Mouse (Mus musculus): ENCODE data around the gene S100a3. TPM values are rescaled to one million over a fixed set of nuclear protein-coding genes. Genes with fewer than 3 reads are reported as not detected.

S100a3 gene
- polyA plus RNA-seq, 1 experiment from 2014 or later: 0.39 TPM

DNA sequence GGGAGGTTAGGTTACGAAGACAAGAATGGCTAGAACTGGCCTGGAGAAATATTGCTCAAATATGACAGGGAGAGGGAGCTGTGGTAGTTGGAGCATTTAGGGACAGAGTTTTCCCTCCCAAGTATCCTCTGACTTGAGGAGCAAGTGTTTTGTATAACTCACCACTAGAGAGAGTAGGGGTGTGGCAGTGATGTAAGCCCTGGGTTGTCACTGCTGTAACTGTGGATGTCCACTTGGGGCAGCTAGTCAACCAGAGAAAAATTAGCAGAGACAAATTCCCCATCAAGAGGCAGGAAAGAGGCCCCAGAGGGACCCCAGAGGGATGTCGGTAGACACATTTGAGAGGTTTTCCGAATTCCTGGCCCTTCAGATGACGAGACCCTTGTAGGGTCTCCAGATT lies 35.0 kb upstream of the S100a3 start:
- H3K4me1 ChIP-seq (replicated peaks; ENCODE audit: control insufficient read depth, insufficient read depth, low read length): no peaks in the 10 kb centered on the region
- no peaks in the 10 kb centered on the region for H3K27me3 ChIP-seq (replicated peaks; ENCODE audit: control insufficient read depth, insufficient read depth, low read length)
- H3K4me3 ChIP-seq (ENCODE audit: low read depth, low read length): no peak overlapping the region
- no peak overlapping the region for H3K27ac ChIP-seq (ENCODE audit: low read depth)
- ATAC-seq (replicated peaks; ENCODE audit: low FRiP score, low TSS enrichment, low read depth): no peak
- no peaks in the 10 kb centered on the region for H3K9me3 ChIP-seq (ENCODE audit: control insufficient read depth, low read length)
- H3K36me3 ChIP-seq (ENCODE audit: control insufficient read depth, insufficient read depth, low read length): no peaks in the 10 kb centered on the region
- no peak overlapping the region for H3K4me2 ChIP-seq (ENCODE audit: low read length)
- no peak for DNase-seq (ENCODE audit: low spot score)
- no peak overlapping the region for H3K9ac ChIP-seq (ENCODE audit: low read length)
- 56% methylated on average over 4 of the region's 4 CpGs for WGBS

DNA sequence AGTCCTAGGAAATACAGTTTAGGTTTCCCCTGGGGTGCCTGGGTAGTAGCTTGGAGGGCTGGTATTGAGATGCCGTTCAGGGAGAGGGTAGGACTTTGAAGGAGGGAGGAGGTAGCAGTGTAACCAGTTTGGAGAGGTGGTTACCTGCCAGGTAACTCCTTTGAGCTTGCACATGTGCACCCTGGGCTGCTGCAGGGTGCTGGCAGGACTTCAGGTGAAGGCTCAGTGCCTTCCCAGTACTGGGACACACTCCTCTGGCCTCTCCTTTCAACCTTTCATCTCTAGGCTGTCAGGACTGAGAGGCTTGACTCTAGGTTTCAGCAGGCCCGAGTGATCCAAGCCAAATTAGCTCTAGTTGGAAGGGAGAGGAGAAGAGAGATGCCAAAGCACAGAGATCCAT lies 34.3 kb upstream of the S100a3 start:
- WGBS: 80% methylated on average over 2 of the region's 2 CpGs
- no peak for DNase-seq (ENCODE audit: low spot score)
- no peaks in the 10 kb centered on the region for H3K4me1 ChIP-seq (replicated peaks; ENCODE audit: control insufficient read depth, insufficient read depth, low read length)
- no peak overlapping the region for H3K4me3 ChIP-seq (ENCODE audit: low read depth, low read length)
- H3K9me3 ChIP-seq (ENCODE audit: control insufficient read depth, low read length): no peaks in the 10 kb centered on the region
- H3K27ac ChIP-seq (ENCODE audit: low read depth): no peak overlapping the region
- ATAC-seq (replicated peaks; ENCODE audit: low FRiP score, low TSS enrichment, low read depth): peak; percentile 20; the same call in 1 of the 2 replicates
- no peak overlapping the region for H3K9ac ChIP-seq (ENCODE audit: low read length)
- H3K27me3 ChIP-seq (replicated peaks; ENCODE audit: control insufficient read depth, insufficient read depth, low read length): no peaks in the 10 kb centered on the region
- no peak overlapping the region for H3K4me2 ChIP-seq (ENCODE audit: low read length)
- no peaks in the 10 kb centered on the region for H3K36me3 ChIP-seq (ENCODE audit: control insufficient read depth, insufficient read depth, low read length)

DNA sequence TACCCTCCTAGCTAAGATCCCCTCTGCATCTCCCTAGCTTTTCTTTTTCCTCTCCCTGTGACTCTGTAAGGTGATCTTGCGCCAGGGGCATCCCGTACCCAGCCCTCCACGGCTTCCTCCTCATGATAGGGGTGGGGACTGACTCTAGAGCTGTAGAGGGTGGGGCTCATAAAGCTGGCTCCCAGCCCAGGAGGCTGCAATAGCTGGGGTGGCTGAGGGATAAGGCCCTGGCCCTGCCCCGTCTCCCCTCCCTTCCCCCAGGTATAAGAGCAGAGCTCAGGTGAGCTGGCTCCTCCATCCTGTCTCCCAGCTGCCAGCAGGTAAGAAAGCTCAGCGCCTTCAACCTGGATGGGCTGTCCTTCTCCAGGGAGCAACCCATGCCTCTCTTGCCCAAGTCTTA lies 33.8 kb upstream of the S100a3 start, which contains the start of gene S100a14:
Gene S100a14, plus strand, starts transcription at position 277 of the 400 bp plus-strand sequence.
- DNase-seq (ENCODE audit: low spot score) (no peak), ATAC-seq (replicated peaks; ENCODE audit: low FRiP score, low TSS enrichment, low read depth) (peak; percentile 87)
- H3K36me3 ChIP-seq (ENCODE audit: control insufficient read depth, insufficient read depth, low read length): no peaks in the 10 kb centered on the region
- H3K4me1 ChIP-seq (replicated peaks; ENCODE audit: control insufficient read depth, insufficient read depth, low read length): no peaks in the 10 kb centered on the region
- H3K9ac ChIP-seq (ENCODE audit: low read length): no peak within 1 kb of the TSS
- no peak within 1 kb of the TSS for H3K4me3 ChIP-seq (ENCODE audit: low read depth, low read length)
- WGBS: 59% methylated on average over 5 of the region's 5 CpGs
- H3K27ac ChIP-seq (ENCODE audit: low read depth): no peak within 1 kb of the TSS
- H3K9me3 ChIP-seq (ENCODE audit: control insufficient read depth, low read length): no peaks in the 10 kb centered on the region
- H3K4me2 ChIP-seq (ENCODE audit: low read length): no peak within 1 kb of the TSS
- H3K27me3 ChIP-seq (replicated peaks; ENCODE audit: control insufficient read depth, insufficient read depth, low read length): no peaks in the 10 kb centered on the region

DNA sequence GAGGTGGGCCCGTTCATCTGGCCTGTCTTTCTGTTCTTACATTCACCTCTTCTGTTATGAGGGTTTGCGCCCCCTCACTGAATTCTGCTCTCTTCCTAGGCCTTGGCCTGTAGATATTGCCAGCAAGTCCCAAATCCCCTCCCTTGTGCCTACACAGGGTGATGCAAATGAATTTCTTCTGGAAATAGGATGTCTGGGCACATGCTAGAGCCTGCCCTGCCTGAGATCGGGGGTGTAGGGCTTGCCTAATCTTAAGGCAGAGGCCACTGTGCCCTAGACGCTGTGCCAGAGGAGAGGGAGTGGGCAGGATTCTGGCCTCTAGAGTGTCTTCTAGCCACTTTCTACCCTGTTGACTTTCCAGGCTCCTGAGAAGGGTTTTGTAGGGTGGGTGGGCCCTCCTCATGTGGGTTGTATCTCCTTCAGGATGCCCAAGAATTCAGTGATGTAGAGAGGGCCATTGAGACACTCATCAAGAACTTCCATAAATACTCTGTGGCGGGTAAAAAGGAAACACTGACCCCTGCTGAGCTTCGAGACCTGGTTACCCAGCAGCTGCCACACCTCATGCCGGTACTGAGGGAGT lies 33.0 kb upstream of the S100a3 start:
- Histone ChIP-seq H3K4me3 (ENCODE audit: low read depth, low read length) (no peak overlapping the region), H3K36me3 (ENCODE audit: control insufficient read depth, insufficient read depth, low read length) (no peaks in the 10 kb centered on the region), H3K27ac (ENCODE audit: low read depth) (no peak overlapping the region), H3K4me2 (ENCODE audit: low read length) (no peak overlapping the region), H3K4me1 (replicated peaks; ENCODE audit: control insufficient read depth, insufficient read depth, low read length) (no peaks in the 10 kb centered on the region), H3K9me3 (ENCODE audit: control insufficient read depth, low read length) (no peaks in the 10 kb centered on the region), H3K9ac (ENCODE audit: low read length) (no peak overlapping the region), H3K27me3 (replicated peaks; ENCODE audit: control insufficient read depth, insufficient read depth, low read length) (no peaks in the 10 kb centered on the region)
- WGBS: 80% methylated on average over 7 of the region's 7 CpGs
- no peak for ATAC-seq (replicated peaks; ENCODE audit: low FRiP score, low TSS enrichment, low read depth)
- DNase-seq (ENCODE audit: low spot score): no peak

DNA sequence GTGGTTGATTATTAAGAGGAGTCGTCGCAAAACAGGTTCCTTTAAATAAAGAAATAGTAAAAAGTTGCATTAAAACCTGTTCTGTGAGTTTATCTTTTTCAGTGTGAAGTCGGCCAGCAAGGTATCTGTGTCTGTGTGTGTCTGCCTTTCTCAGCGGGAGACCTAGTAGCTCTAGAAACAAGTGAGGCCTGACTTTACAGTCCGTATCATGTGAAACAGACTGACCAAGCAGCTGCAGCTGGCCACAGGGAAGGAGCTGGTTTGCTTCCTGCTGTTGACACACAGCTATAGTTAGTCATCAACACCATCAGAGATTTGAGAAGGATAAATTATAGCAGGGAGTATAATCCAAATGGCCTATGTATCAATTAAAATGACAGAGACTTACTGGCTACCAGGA lies 28.7 kb upstream of the S100a3 start:
- H3K4me1 ChIP-seq (replicated peaks; ENCODE audit: control insufficient read depth, insufficient read depth, low read length): no peaks in the 10 kb centered on the region
- no peaks in the 10 kb centered on the region for H3K9me3 ChIP-seq (ENCODE audit: control insufficient read depth, low read length)
- H3K4me3 ChIP-seq (ENCODE audit: low read depth, low read length): no peak overlapping the region
- WGBS: 67% methylated on average over 5 of the region's 5 CpGs
- no peaks in the 10 kb centered on the region for H3K27me3 ChIP-seq (replicated peaks; ENCODE audit: control insufficient read depth, insufficient read depth, low read length)
- no peak for ATAC-seq (replicated peaks; ENCODE audit: low FRiP score, low TSS enrichment, low read depth)
- H3K4me2 ChIP-seq (ENCODE audit: low read length): no peak overlapping the region
- no peak for DNase-seq (ENCODE audit: low spot score)
- no peak overlapping the region for H3K27ac ChIP-seq (ENCODE audit: low read depth)
- H3K9ac ChIP-seq (ENCODE audit: low read length): no peak overlapping the region
- no peaks in the 10 kb centered on the region for H3K36me3 ChIP-seq (ENCODE audit: control insufficient read depth, insufficient read depth, low read length)

DNA sequence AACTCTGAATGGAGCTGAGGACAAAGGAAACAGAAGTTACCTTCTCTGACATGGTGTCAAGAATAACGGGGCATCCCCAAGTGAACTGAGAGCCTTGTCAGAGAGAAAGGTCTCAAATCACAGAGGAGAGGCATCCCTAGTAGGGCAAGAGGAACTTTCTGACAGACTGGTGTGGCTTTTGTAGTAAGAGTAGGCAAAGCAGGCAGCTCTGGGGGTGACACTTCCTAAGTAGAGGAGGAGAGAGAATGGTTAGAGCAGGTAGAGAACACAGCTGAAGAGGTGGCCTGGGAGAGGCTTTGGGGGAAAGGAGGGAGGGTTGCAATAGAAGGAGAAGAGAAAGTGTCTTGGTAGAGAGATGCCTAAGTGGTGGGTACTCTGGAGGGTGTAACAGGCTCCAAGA lies 24.9 kb upstream of the S100a3 start:
- no peaks in the 10 kb centered on the region for H3K9me3 ChIP-seq (ENCODE audit: control insufficient read depth, low read length)
- no peak overlapping the region for H3K4me2 ChIP-seq (ENCODE audit: low read length)
- DNase-seq (ENCODE audit: low spot score): no peak
- H3K4me3 ChIP-seq (ENCODE audit: low read depth, low read length): no peak overlapping the region
- WGBS: 83% methylated on average over 1 of the region's 1 CpGs
- H3K36me3 ChIP-seq (ENCODE audit: control insufficient read depth, insufficient read depth, low read length): no peaks in the 10 kb centered on the region
- peaks cover 8% of the 10 kb centered on the region for H3K4me1 ChIP-seq (replicated peaks; ENCODE audit: control insufficient read depth, insufficient read depth, low read length)
- ATAC-seq (replicated peaks; ENCODE audit: low FRiP score, low TSS enrichment, low read depth): no peak
- no peaks in the 10 kb centered on the region for H3K27me3 ChIP-seq (replicated peaks; ENCODE audit: control insufficient read depth, insufficient read depth, low read length)
- H3K9ac ChIP-seq (ENCODE audit: low read length): no peak overlapping the region
- H3K27ac ChIP-seq (ENCODE audit: low read depth): no peak overlapping the region

DNA sequence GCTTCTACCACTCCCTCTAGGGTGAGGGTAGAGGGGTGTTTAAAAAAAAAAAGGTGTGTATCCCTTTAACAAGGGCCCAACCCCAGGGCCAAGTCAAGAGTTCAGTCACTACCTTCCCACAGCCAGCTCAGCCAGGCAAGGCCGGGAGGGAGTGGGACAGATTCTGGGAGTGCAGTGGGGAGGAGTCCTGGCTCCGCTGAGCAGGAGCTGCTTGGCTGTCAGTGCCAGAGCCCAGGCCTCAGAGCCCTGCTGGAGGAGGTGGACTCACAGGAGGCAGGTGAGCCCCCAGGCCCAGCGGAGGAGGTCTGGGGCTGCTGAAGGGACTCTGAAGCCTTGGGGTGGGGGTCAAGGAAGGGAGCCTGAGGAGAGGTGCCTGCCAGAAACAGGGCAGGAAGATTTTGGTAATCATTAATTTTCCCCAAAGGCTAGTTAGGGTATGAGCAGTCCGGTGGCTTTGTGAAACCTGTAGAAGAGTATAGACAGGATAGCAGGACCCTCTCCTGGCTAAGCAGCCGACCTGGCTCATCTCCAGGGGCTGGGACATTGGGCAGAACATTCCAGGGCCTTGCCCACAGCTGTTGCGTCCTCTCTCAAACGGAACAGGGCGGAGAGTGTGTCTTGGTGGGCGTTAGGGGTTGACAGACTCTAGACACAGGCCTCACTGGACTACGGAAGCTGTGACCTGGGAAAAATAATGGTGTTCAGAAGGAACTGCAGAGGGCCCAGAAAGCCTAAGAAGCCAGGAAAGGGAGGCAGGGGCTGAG lies 23.1 kb upstream of the S100a3 start, which contains the start of gene S100a16:
Gene S100a16, plus strand, starts transcription at position 114 of the 764 bp plus-strand sequence.
- DNase-seq (ENCODE audit: low spot score) (peak; percentile 70), ATAC-seq (replicated peaks; ENCODE audit: low FRiP score, low TSS enrichment, low read depth) (peak; percentile 85)
- H3K27me3 ChIP-seq (replicated peaks; ENCODE audit: control insufficient read depth, insufficient read depth, low read length): no peaks in the 10 kb centered on the region
- H3K9ac ChIP-seq (ENCODE audit: low read length): no peak within 1 kb of the TSS; the same call in none of the 2 replicates
- peak within 1 kb of the TSS; percentile 20 for H3K4me3 ChIP-seq (ENCODE audit: low read depth, low read length)
- H3K4me1 ChIP-seq (replicated peaks; ENCODE audit: control insufficient read depth, insufficient read depth, low read length): peaks cover 8% of the 10 kb centered on the region
- WGBS: 31% methylated on average over 10 of the region's 10 CpGs
- peak within 1 kb of the TSS; percentile 25; the same call in 1 of the 2 replicates for H3K27ac ChIP-seq (ENCODE audit: low read depth)
- peak within 1 kb of the TSS; percentile 39 for H3K4me2 ChIP-seq (ENCODE audit: low read length)
- H3K9me3 ChIP-seq (ENCODE audit: control insufficient read depth, low read length): no peaks in the 10 kb centered on the region
- no peaks in the 10 kb centered on the region for H3K36me3 ChIP-seq (ENCODE audit: control insufficient read depth, insufficient read depth, low read length)

DNA sequence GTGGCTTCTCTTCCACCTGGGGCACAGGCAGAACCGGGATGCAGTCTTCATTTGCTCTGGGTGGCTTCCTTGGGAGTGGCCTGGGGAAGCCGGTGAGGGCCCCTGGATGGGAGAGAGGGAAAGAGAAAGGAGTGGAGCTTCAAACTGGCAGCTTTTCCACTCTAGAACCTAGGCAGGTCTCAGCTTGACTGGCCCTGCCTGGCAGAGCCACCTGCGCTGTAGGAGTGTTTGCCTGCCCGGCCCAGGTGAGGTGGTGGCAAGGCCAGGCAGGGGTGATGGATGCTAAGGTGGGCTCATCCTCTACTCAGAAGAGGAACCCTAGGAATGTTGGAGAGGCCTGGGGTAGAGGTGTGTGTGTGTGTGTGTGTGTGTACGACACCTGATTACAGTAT lies 22.5 kb upstream of the S100a3 start:
- no peaks in the 10 kb centered on the region for H3K27me3 ChIP-seq (replicated peaks; ENCODE audit: control insufficient read depth, insufficient read depth, low read length)
- no peaks in the 10 kb centered on the region for H3K9me3 ChIP-seq (ENCODE audit: control insufficient read depth, low read length)
- H3K4me3 ChIP-seq (ENCODE audit: low read depth, low read length): peak overlapping the region; percentile 20; the same call in 1 of the 2 replicates
- H3K9ac ChIP-seq (ENCODE audit: low read length): no peak overlapping the region; the same call in none of the 2 replicates
- H3K36me3 ChIP-seq (ENCODE audit: control insufficient read depth, insufficient read depth, low read length): no peaks in the 10 kb centered on the region
- DNase-seq (ENCODE audit: low spot score): no peak
- 72% methylated on average over 5 of the region's 5 CpGs for WGBS
- H3K4me1 ChIP-seq (replicated peaks; ENCODE audit: control insufficient read depth, insufficient read depth, low read length): peaks cover 8% of the 10 kb centered on the region
- peak overlapping the region; percentile 25; the same call in 1 of the 2 replicates for H3K27ac ChIP-seq (ENCODE audit: low read depth)
- 0 out of 2 replicates have a peak, but pooled peaks have one; percentile 21 for ATAC-seq (replicated peaks; ENCODE audit: low FRiP score, low TSS enrichment, low read depth)
- H3K4me2 ChIP-seq (ENCODE audit: low read length): peak overlapping the region; percentile 39
